Mouse (Mus musculus) adrenal gland, postnatal 4 days (tissue): ENCODE measurements at regions not wholly inside any gene's neighbourhood (a gene's known extent, or its start where the extent isn't known, plus 50 kb on each side); places are given as distances from the start of the nearest gene placed in this dataset.

Source experiments
- DNase-seq, 2 experiments: peaks; one replicate each; pipeline ENCODE4 v3.0.0; 2021 to 2022; ENCODE audit warnings: low spot score in 2 of 2, mixed read lengths in 2 of 2

- peak; percentile 48 to 69 for DNase-seq
Measured at GRCm38 (mm10) chr7:68579666-68580065, 169.4 kb downstream of the Arrdc4 start.

DNA sequence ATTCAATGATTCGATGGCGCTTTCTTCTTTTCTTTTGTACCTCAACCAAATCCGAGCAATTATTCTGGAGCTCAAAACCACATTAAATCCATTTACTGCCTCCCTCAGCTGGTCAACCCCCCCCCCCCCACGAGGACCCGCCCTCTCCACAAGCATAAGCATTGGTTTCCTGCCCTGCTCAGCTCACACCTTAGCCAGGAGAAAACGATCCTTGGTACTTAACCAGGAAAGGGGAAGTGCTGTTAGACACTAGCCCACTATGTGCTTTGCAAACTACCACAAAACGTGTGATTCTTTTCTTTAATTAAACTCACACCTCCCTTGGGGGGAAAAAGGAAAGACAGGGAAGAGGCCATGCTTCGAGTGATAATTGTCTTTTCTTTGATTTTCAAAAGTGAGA, 169.8 kb downstream of the Arrdc4 start:
- no peak for DNase-seq

DNA sequence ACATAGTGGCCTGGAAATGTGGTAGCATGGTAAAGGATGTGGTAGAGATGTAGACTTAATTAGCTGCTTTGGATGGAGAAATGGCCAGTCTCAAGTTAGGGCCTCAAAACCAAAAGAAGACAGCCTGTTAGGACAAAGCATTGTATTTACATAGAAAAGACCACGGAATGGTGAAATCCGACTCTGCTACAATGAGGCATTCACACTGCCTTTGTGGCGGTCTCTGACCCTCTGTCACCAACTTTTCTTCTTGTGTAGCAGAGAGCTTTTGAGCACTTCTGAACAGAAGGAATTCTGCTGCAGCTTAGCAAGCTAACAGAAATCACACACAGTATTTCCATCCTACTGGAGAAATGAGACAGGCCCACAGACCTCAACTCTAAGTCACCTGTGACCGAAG, 177.7 kb downstream of the Arrdc4 start:
- DNase-seq, result no peak

GRCm38 (mm10) chr7:68568127-68568510, 180.9 kb downstream of the Arrdc4 start:
- DNase-seq, result no peak

GRCm38 (mm10) chr7:68567452-68568126, 181.5 kb downstream of the Arrdc4 start:
- no peak for DNase-seq

GRCm38 (mm10) chr7:68559440-68560343, 189.3 kb downstream of the Arrdc4 start:
- no peak for DNase-seq

GRCm38 (mm10) chr7:68550330-68550729, 198.7 kb downstream of the Arrdc4 start:
- DNase-seq, result no peak

GRCm38 (mm10) chr7:68548176-68548575, 200.9 kb downstream of the Arrdc4 start:
- no peak for DNase-seq

GRCm38 (mm10) chr7:68544136-68544535, 204.9 kb downstream of the Arrdc4 start:
- DNase-seq, result no peak

DNA sequence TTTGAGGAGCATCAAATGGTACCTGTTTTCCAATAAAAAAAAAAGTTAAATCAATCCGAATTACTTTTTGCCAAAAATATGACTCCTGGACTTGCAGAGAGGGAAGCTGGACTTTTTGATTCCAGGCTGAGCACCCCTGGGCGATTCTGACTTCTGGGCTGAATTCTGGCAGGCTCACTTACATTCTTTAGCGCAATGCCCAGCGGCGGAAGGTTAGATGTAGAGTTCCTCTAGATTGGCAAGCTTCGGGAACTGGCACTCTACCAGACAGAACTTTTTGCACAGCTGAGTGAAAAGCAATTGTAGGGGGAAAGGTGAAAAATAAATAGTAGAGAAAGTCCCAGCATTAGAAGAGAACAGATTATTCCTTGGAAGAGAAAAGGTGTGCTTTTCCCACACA, 235.5 kb downstream of the Fam169b start:
- no peak for DNase-seq

DNA sequence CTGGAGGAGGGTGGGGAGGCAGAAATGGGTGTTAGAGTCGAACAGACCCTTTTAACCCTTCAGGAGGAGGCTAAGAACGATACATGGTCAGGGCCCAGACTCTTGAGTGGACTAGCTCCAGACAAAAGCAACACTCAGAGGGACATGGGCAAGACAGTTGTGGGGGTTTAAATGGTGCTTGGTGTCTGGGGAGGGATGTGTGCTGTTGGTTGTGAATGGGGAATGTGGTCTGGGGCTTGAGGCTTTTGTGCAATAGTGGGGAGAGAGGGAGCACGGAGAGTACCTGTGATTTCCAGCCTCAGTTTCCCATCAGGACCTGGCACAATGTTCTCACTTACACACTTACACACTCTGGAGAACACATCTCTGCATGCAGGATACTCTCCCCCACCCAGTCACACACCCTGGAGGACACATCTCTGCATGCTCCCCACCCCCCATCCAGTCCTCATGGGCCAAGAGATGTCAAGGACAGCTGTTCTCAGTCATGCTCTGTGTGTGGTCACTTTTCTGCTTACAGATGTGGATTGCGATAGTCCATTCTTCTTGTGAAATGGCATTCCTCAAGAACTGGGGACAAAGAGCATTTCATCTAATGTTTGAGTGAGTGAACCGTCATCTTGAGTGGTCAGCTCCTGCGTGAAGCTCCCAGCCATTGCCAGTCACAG, 217.6 kb downstream of the Fam169b start:
- no peak for DNase-seq

DNA sequence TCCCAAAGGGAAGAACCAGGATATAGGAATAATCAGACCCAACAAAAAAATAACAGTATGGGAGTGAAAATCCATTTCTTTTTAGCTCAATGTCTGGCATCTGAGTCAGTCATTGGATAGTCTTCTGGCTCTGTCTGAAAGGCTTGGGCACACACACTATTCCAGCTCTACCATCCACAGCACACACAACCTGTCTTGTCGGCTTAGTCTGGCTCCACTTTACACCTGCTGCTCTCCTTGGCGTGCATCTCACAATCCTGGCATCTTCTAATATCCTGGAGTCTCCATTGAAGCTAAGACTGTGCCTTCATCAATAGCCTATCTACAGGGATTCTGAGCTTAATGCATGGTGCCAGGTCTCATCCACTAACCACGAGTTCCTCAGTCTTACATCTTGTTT, 213.0 kb downstream of the Fam169b start:
- DNase-seq, result no peak

DNA sequence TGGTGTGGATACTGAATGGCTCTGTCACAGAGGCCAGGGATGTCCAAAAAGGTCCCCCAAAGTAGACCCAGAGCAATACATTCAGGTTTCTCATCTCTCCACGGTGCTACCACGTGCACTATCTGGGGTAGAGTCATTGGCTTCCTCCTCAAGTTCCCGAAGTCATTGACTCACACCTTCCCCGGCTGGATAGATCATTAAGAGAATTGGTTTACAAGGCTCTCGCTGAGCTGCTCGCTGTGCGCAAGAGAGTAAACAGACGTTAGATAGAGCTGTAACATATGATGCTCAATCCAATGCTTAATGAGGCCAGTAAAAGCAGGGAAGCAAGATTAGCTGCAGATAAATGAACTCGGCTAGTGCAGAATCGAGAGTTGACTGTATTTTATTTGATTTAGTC, 208.9 kb downstream of the Fam169b start:
- no peak for DNase-seq

DNA sequence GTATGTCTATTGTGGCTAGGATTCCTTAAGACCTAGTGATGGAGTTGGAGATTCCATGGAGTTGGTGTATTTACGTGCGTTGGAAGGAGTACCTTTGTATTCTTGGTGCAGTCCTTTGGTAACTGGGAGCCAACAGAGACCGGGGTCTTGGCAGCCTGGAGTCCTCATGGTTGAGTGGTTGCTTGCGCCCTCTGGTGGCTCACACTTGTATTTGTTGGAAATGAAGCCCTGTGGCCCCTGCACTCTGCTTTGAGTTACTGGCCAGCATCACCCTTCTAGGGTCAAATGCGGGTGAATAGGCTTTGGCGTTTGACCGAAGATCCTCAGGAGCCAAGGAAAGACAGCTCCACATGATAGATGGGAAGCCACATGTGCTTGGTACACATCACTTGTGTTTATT, 207.1 kb downstream of the Fam169b start:
- DNase-seq, result peak; percentile 14 to 24

DNA sequence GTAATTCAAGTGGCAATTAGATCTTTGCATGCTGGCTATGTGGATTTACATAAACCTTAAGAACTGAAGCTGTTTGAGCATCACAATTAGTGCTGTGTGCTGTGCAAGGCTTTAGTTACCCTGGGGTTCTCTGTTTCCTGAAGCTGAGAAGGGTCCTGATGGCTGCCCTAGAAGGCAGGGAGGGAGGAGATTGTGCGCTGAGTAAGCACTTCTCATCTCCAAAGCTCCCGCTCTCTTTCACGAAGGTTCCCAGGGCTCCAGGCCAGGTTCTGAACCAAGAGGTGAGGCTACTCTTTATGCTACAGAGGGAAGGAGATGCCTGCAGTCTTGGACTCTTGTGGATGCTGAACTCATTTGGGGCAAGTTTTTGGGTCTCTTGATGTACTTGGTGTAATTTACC, 206.7 kb downstream of the Fam169b start:
- DNase-seq, result no peak

GRCm38 (mm10) chr7:68478044-68478443, 204.4 kb downstream of the Fam169b start:
- no peak for DNase-seq

- DNase-seq, result no peak
Measured at GRCm38 (mm10) chr7:68472800-68473199, 199.2 kb downstream of the Fam169b start.

- no peak for DNase-seq
Measured at GRCm38 (mm10) chr7:68470983-68471382, 197.3 kb downstream of the Fam169b start.

GRCm38 (mm10) chr7:68468574-68468973, 194.9 kb downstream of the Fam169b start:
- DNase-seq, result no peak

- DNase-seq, result no peak
Measured at GRCm38 (mm10) chr7:68457842-68458241, 184.2 kb downstream of the Fam169b start.

- no peak for DNase-seq
Measured at GRCm38 (mm10) chr7:68455451-68455850, 181.8 kb downstream of the Fam169b start.
